Mouse (Mus musculus) CH12.LX (cell line): ENCODE measurements around the gene Ext2. TPM values are rescaled to one million over a fixed set of nuclear protein-coding genes. Genes with fewer than 3 reads are reported as not detected.

Experiments
- DNase-seq: peaks from one replicate; pipeline ENCODE4 v3.0.0-alpha.2; 2013; ENCODE audit errors: extremely low read depth
- H3K27ac ChIP-seq: 2 replicates; pipeline ENCODE4 v1.5.1; 2012; ENCODE audit warnings: low read depth, mild to moderate bottlenecking, control low read depth, moderate library complexity; ENCODE audit not compliant: insufficient read depth
- H3K27me3 ChIP-seq: replicated peaks from 2 replicates; pipeline ENCODE3; 2012; ENCODE audit warnings: inconsistent platforms
- H3K36me3 ChIP-seq, 2 experiments: replicated peaks in 1 of 2; 2 replicates each; pipeline versions ENCODE3 to v1.6.1; 2012; ENCODE audit warnings: inconsistent platforms in 1 of 2, low read length in 1 of 2, mild to moderate bottlenecking in 1 of 2, mixed read lengths in 1 of 2, moderate library complexity in 1 of 2; ENCODE audit not compliant: control insufficient read depth in 1 of 2, insufficient read depth in 1 of 2
- H3K4me1 ChIP-seq, 2 experiments: 2 replicates each; pipeline ENCODE4 v1.6.1; 2012; ENCODE audit warnings: inconsistent platforms in 1 of 2, moderate library complexity in 1 of 2; ENCODE audit not compliant: insufficient read depth in 2 of 2, control insufficient read depth in 1 of 2
- H3K4me2 ChIP-seq: 2 replicates; pipeline ENCODE4 v1.6.1; 2012; ENCODE audit warnings: low read depth, mild to moderate bottlenecking, control low read depth; ENCODE audit not compliant: poor library complexity, insufficient read depth, severe bottlenecking
- H3K4me3 ChIP-seq, 3 experiments: fragments of 150-350 bp in 1 of 3; sonication (generic) in 1 of 3; replicated peaks in 1 of 3; 2 replicates each; pipeline versions ENCODE3 to v1.5.1; 2011 to 2012; ENCODE audit warnings: low read depth in 2 of 3, low read length in 2 of 3, mild to moderate bottlenecking in 2 of 3, moderate library complexity in 2 of 3, control low read depth in 1 of 3, improper control_type of control experiment in 1 of 3, inconsistent platforms in 1 of 3, mixed read lengths in 1 of 3; ENCODE audit not compliant: poor library complexity in 1 of 3
- H3K79me2 ChIP-seq: replicated peaks from 2 replicates; pipeline ENCODE4 v1.6.1; 2012; ENCODE audit warnings: mild to moderate bottlenecking, moderate library complexity; ENCODE audit not compliant: control insufficient read depth, poor library complexity, insufficient read depth, severe bottlenecking; ENCODE audit errors: extremely low read depth
- H3K9ac ChIP-seq: 2 replicates; pipeline ENCODE4 v1.6.1; 2012; ENCODE audit warnings: low read depth, mild to moderate bottlenecking, control low read depth, moderate library complexity; ENCODE audit not compliant: insufficient read depth
- H3K9me3 ChIP-seq: replicated peaks from 2 replicates; pipeline ENCODE3; 2012; ENCODE audit warnings: low read length, inconsistent platforms, mixed read lengths
- BHLHE40 ChIP-seq: IDR thresholded peaks from 2 replicates; pipeline ENCODE4 v1.6.1; 2011; ENCODE audit warnings: mild to moderate bottlenecking, low read depth, low read length, improper control_type of control experiment
- CHD1 ChIP-seq: IDR thresholded peaks from 2 replicates; pipeline ENCODE4 v1.6.1; 2012; ENCODE audit warnings: low read depth, low read length, improper control_type of control experiment, inconsistent platforms
- CHD2 ChIP-seq: IDR thresholded peaks from 2 replicates; pipeline ENCODE4 v1.6.1; 2011; ENCODE audit warnings: low read length, improper control_type of control experiment
- E2F4 ChIP-seq: IDR thresholded peaks from 2 replicates; pipeline ENCODE4 v1.6.1; 2011; ENCODE audit warnings: low read depth, low read length, improper control_type of control experiment; ENCODE audit not compliant: insufficient replicate concordance
- ELF1 ChIP-seq: IDR thresholded peaks from 2 replicates; pipeline ENCODE4 v1.6.1; 2014; ENCODE audit warnings: low read depth, mild to moderate bottlenecking, inconsistent platforms, low read length, improper control_type of control experiment
- EP300 ChIP-seq: IDR thresholded peaks from 2 replicates; pipeline ENCODE4 v1.6.1; 2011; ENCODE audit warnings: low read length, improper control_type of control experiment
- ETS1 ChIP-seq: conservative IDR thresholded peaks from 2 replicates; pipeline ENCODE4 v1.6.1; 2012; ENCODE audit warnings: low read depth, mild to moderate bottlenecking, inconsistent platforms, low read length, improper control_type of control experiment, moderate library complexity
- JUN ChIP-seq: IDR thresholded peaks from 2 replicates; pipeline ENCODE4 v1.6.1; 2011; ENCODE audit warnings: low read depth, mild to moderate bottlenecking, low read length, improper control_type of control experiment, moderate library complexity; ENCODE audit not compliant: insufficient read depth
- JUND ChIP-seq: conservative IDR thresholded peaks from 2 replicates; pipeline ENCODE4 v1.6.1; 2011; ENCODE audit warnings: low read depth, low read length, improper control_type of control experiment
- KAT2A ChIP-seq: IDR thresholded peaks from 2 replicates; pipeline ENCODE4 v1.6.1; 2012; ENCODE audit warnings: low read length, improper control_type of control experiment, inconsistent platforms; ENCODE audit not compliant: insufficient replicate concordance
- MAX ChIP-seq: IDR thresholded peaks from 2 replicates; pipeline ENCODE4 v1.6.1; 2011; ENCODE audit warnings: low read length, improper control_type of control experiment
- NELFE ChIP-seq: IDR thresholded peaks from 2 replicates; pipeline ENCODE4 v1.6.1; 2011; ENCODE audit warnings: low read depth, low read length, improper control_type of control experiment
- NRF1 ChIP-seq: IDR thresholded peaks from 2 replicates; pipeline ENCODE4 v1.6.1; 2014; ENCODE audit warnings: low read depth, mild to moderate bottlenecking, inconsistent platforms, low read length, improper control_type of control experiment, moderate library complexity
- PAX5 ChIP-seq: IDR thresholded peaks from 2 replicates; pipeline ENCODE4 v1.6.1; 2012; ENCODE audit warnings: low read length, inconsistent platforms, mixed read lengths
- RCOR1 ChIP-seq: conservative IDR thresholded peaks from 2 replicates; pipeline ENCODE4 v1.6.1; 2012; ENCODE audit warnings: low read depth, mild to moderate bottlenecking, inconsistent platforms, low read length, improper control_type of control experiment
- SMC3 ChIP-seq: IDR thresholded peaks from 2 replicates; pipeline ENCODE4 v1.6.1; 2011; ENCODE audit warnings: low read depth, low read length, improper control_type of control experiment
- TCF12 ChIP-seq: IDR thresholded peaks from 2 replicates; pipeline ENCODE4 v1.6.1; 2014; ENCODE audit warnings: low read depth, mild to moderate bottlenecking, inconsistent platforms, low read length, improper control_type of control experiment
- ZC3H11A ChIP-seq: IDR thresholded peaks from 2 replicates; pipeline ENCODE4 v1.6.1; 2012; ENCODE audit warnings: low read depth, mild to moderate bottlenecking, inconsistent platforms, low read length, improper control_type of control experiment
- ZMIZ1 ChIP-seq: IDR thresholded peaks from 2 replicates; pipeline ENCODE4 v1.6.1; 2012; ENCODE audit warnings: low read depth, mild to moderate bottlenecking, inconsistent platforms, low read length, improper control_type of control experiment
- ZNF384 ChIP-seq: IDR thresholded peaks from 2 replicates; pipeline ENCODE4 v1.6.1; 2012; ENCODE audit warnings: low read depth, low read length, improper control_type of control experiment, inconsistent platforms
- dilution Hi-C: fragments of 300-500 bp; cut with MboI; formaldehyde crosslinking; loops from 2 replicates; pipeline ENCODE4 v1.14.3; 2020; ENCODE audit warnings: low sequenced_read_pairs; ENCODE audit not compliant: extremely low pct_unique_long_range_greater_than_20kb, extremely low pct_ligation_motif_present
- in situ Hi-C: fragments of 300-500 bp; cut with MboI; formaldehyde crosslinking; loops from 3 replicates; pipeline ENCODE4 v1.14.3; 2019; ENCODE audit warnings: low sequenced_read_pairs, low pct_ligation_motif_present, low pct_unique_long_range_greater_than_20kb, mixed read lengths
- polyA plus RNA-seq: library from polyadenylated mRNA; unstranded; fragments of >175 nt; gene quantifications from 2 replicates; pipeline ENCODE4 v1.2.1, GENCODE M21; 2012; ENCODE audit warnings: low read depth; ENCODE audit not compliant: insufficient read length
- total RNA-seq, 2 experiments: library from RNA; depleted of rRNA; stranded (reverse); fragments of 300-350 nt in 1 of 2; fragments of >200 nt in 1 of 2; gene quantifications; 2 replicates each; pipeline ENCODE4 v1.2.3; 2012 to 2014

The Ext2 gene
- total and polyA plus RNA-seq, 3 experiments: 20.2 to 33.1 (median 26.9) TPM

DNA sequence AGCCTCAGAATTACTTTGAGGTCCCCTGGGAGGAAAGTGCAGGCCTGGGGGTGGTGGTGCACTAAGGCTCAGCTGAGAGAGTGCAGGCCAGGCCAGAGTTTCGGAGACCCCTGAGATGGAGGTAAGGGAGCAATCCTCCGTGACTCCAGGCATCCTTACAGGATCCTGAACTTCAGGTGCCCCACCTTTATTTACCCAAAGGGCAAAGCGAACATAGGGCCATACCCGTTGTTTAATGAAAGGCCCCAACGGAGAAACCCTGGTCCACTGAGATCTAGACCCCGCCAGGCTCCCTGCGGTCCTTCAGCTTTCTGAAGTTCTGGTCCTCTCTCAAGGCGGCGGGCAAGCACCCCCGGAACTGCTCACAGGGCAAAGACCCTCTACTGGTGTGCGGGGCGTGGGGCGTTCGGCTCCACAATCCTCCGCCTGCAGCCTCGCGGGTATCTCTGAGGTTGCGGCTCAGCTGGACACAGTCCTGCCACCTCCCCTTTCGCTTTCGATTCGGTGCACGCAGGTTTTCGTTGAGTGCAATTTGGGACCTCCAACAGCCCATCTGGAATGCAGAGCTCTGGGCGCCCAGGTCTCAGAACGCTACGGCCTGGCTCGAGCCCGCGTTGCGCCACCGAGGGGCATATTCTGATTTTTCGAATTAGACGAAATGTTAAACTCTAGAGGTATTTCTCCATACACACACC, 176.6 kb downstream of the Ext2 start:
- Histone ChIP-seq H3K36me3 (no peaks in the 10 kb centered on the region), H3K4me3 (no peak overlapping the region), H3K4me1 (no peaks in the 10 kb centered on the region), H3K27me3 (peaks cover 83% of the 10 kb centered on the region), H3K9me3 (peaks cover 2% of the 10 kb centered on the region), H3K9ac (no peak overlapping the region), H3K27ac (no peak overlapping the region), H3K4me2 (no peak overlapping the region; the same call in 1 of the 2 replicates), H3K79me2 (no peaks in the 10 kb centered on the region)
- no peak for DNase-seq
- dilution Hi-C loops (no loop called here), in situ Hi-C loops (no loop called here)
- TF ChIP-seq ELF1: no peak
- TF ChIP-seq KAT2A: no peak
- TF ChIP-seq CHD1: no peak
- TF ChIP-seq NRF1: no peak
- no peak for TF ChIP-seq JUN
- TF ChIP-seq JUND: no peak
- TF ChIP-seq PAX5: no peak
- no peak for TF ChIP-seq SMC3
- no peak for TF ChIP-seq NELFE
- no peak for TF ChIP-seq ZMIZ1
- TF ChIP-seq MAX: no peak
- TF ChIP-seq BHLHE40: no peak
- TF ChIP-seq RCOR1: no peak

DNA sequence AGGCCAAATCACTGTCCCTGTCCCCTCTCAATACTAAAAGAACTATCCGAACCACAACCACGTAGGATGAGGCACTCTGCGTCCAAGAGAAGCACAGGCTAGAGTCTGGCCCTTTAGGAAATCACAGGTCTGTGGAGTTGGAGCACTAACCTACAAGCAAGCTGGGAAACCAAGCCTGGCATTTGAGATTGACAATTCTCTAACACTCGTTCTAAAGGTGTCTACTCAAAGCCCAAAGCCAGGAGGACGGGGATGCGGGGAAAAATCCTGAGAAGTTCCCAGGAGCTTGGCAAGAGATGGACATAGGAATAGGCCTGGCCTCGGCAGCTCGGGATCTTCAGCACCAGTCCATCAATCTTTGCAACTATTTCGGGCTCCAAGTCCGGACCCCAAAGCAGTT, 177.2 kb downstream of the Ext2 start:
- TF ChIP-seq CHD2 (no peak), EP300 (no peak), ETS1 (no peak), TCF12 (no peak), JUND (no peak), NRF1 (no peak), E2F4 (no peak), ZC3H11A (no peak), PAX5 (no peak), ZNF384 (no peak)
- in situ Hi-C loops: no loop called here
- H3K4me2 ChIP-seq: no peak overlapping the region
- DNase-seq: no peak
- H3K9me3 ChIP-seq: peaks cover 2% of the 10 kb centered on the region
- H3K27ac ChIP-seq: no peak overlapping the region
- dilution Hi-C loops: no loop called here
- peaks cover 83% of the 10 kb centered on the region for H3K27me3 ChIP-seq
- H3K4me1 ChIP-seq: no peaks in the 10 kb centered on the region
- H3K36me3 ChIP-seq: no peaks in the 10 kb centered on the region
- no peaks in the 10 kb centered on the region for H3K79me2 ChIP-seq
- H3K9ac ChIP-seq: no peak overlapping the region
- no peak overlapping the region for H3K4me3 ChIP-seq
